In the genomic region with DNA sequence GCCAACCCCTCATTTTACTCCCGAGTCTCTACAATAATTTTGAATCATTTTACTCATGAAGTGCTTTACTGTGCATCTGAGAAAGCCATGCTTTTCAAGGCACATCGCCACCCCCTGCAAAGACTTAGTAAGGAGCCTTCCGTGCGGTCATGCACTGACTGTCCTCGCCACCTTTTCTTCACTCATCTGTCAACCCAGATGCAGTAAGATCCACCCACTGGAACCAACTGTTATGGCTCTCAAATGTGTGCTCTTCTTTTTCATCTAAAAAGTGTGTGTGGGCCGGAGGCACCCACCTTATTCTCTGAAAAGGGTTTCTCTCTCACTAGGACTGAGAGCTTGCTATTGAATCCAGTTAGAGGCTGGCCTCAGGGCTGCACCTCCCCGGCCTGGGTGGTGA, we compare ENCODE assay signal across 30 mouse cellular contexts. TPM values are rescaled to one million over a fixed set of nuclear protein-coding genes. Genes with fewer than 3 reads are reported as not detected.
A peak's percentile ranks its signal among the peaks of the same experiment; 100 is the strongest.
DNase-seq lines count a peak whose midpoint lies in the region; ATAC-seq lines count a peak whose summit lies in the region.
"Had no signal": no experiment of that assay in that cellular context is flagged by ENCODE, and none has a peak within 500 bp of the region (broad histone marks: within the 10 kb centered on the region; RNA-seq: fewer than 3 reads in every experiment).

No protein-coding gene starts in this region.

- H3K4me2 ChIP-seq in midbrain, embryonic 11.5 days, result no peak overlapping the region
- H3K4me2 ChIP-seq in midbrain, embryonic 13.5 days (replicated peaks), result no peak overlapping the region
- no peak overlapping the region for H3K4me2 ChIP-seq in liver, embryonic 11.5 days
- H3K4me2 ChIP-seq: embryonic facial prominence, embryonic 13.5 days; forebrain, embryonic 13.5 days; heart, embryonic 12.5 days; heart, embryonic 15.5 days; hindbrain, embryonic 13.5 days had no signal

- H3K9ac ChIP-seq in midbrain, embryonic 11.5 days (ENCODE audit: low read length), result no peak overlapping the region
- no peak overlapping the region for H3K9ac ChIP-seq in midbrain, embryonic 13.5 days (replicated peaks)
- no peak overlapping the region for H3K9ac ChIP-seq in liver, embryonic 11.5 days (ENCODE audit: low read depth, low read length)
- H3K9ac ChIP-seq: embryonic facial prominence, embryonic 13.5 days; forebrain, embryonic 13.5 days; heart, embryonic 12.5 days; heart, embryonic 15.5 days; hindbrain, embryonic 13.5 days had no signal

- WGBS in heart, embryonic 10.5 days, result 90% methylated on average over 7 of the region's 7 CpGs
- WGBS in midbrain, embryonic 11.5 days, result 93% methylated on average over 7 of the region's 7 CpGs
- WGBS in midbrain, embryonic 13.5 days, result 91% methylated on average over 7 of the region's 7 CpGs
- 96% methylated on average over 7 of the region's 7 CpGs for WGBS in limb, embryonic 10.5 days
- 91% methylated on average over 7 of the region's 7 CpGs for WGBS in liver, embryonic 11.5 days

- H3K4me3 ChIP-seq in heart, embryonic 10.5 days, result no peak overlapping the region
- no peak overlapping the region for H3K4me3 ChIP-seq in midbrain, embryonic 11.5 days (ENCODE audit: low read depth, low read length)
- H3K4me3 ChIP-seq in midbrain, embryonic 13.5 days (replicated peaks), result no peak overlapping the region
- no peak overlapping the region for H3K4me3 ChIP-seq in limb, embryonic 10.5 days
- no peak overlapping the region for H3K4me3 ChIP-seq in liver, embryonic 11.5 days (ENCODE audit: low read depth, low read length)
- H3K4me3 ChIP-seq: embryonic facial prominence, embryonic 10.5 days; embryonic facial prominence, embryonic 13.5 days; erythroblast, embryonic 14.5 days; forebrain, embryonic 13.5 days; heart, adult 2 months; heart, embryonic 12.5 days; heart, embryonic 15.5 days; hindbrain, embryonic 10.5 days; hindbrain, embryonic 13.5 days had no signal

- no peaks in the 10 kb centered on the region for H3K27me3 ChIP-seq in heart, embryonic 10.5 days (ENCODE audit: insufficient read depth, poor library complexity, severe bottlenecking)
- no peaks in the 10 kb centered on the region for H3K27me3 ChIP-seq in midbrain, embryonic 11.5 days (ENCODE audit: control insufficient read depth, insufficient read depth, low read length)
- no peaks in the 10 kb centered on the region for H3K27me3 ChIP-seq in midbrain, embryonic 13.5 days
- no peaks in the 10 kb centered on the region for H3K27me3 ChIP-seq in limb, embryonic 10.5 days (ENCODE audit: low read depth, poor library complexity, severe bottlenecking)
- no peaks in the 10 kb centered on the region for H3K27me3 ChIP-seq in liver, embryonic 11.5 days (replicated peaks; ENCODE audit: control insufficient read depth, insufficient read depth, low read length)
- H3K27me3 ChIP-seq: embryonic facial prominence, embryonic 13.5 days; forebrain, embryonic 13.5 days; heart, embryonic 12.5 days; heart, embryonic 15.5 days; hindbrain, embryonic 13.5 days had no signal

- no peaks in the 10 kb centered on the region for H3K9me3 ChIP-seq in heart, embryonic 10.5 days
- no peaks in the 10 kb centered on the region for H3K9me3 ChIP-seq in midbrain, embryonic 11.5 days (ENCODE audit: control insufficient read depth, low read length)
- no peaks in the 10 kb centered on the region for H3K9me3 ChIP-seq in midbrain, embryonic 13.5 days
- H3K9me3 ChIP-seq in limb, embryonic 10.5 days (replicated peaks), result no peaks in the 10 kb centered on the region
- no peaks in the 10 kb centered on the region for H3K9me3 ChIP-seq in liver, embryonic 11.5 days (ENCODE audit: control insufficient read depth, low read length)
- H3K9me3 ChIP-seq: embryonic facial prominence, embryonic 10.5 days; embryonic facial prominence, embryonic 13.5 days; forebrain, embryonic 13.5 days; heart, embryonic 12.5 days; heart, embryonic 15.5 days; hindbrain, embryonic 10.5 days; hindbrain, embryonic 13.5 days had no signal

- peak; percentile 39 for DNase-seq in heart, embryonic 10.5 days (ENCODE audit: low spot score)
- no peak for DNase-seq in heart, adult 9 months (ENCODE audit: low spot score in 2 of 2)
- peak; percentile 47 for DNase-seq in midbrain, embryonic 11.5 days (ENCODE audit: low spot score, missing footprints)
- peak; percentile 76 for DNase-seq in brain, adult 2 months (ENCODE audit: low read depth, low spot score)
- peak; percentile 6 for DNase-seq in limb, embryonic 10.5 days (ENCODE audit: low spot score)
- DNase-seq in liver, embryonic 11.5 days (ENCODE audit: low spot score), result no peak
- DNase-seq: adrenal gland, adult 2 months; adrenal gland, postnatal 14 days; cerebellum, adult 11-12 months; cerebellum, adult 8-10 months; cerebellum, postnatal 10 days; cerebellum, postnatal 36 days; embryo, embryonic 11 days; gastrocnemius, postnatal 10 days; gastrocnemius, postnatal 36 days; heart, adult 2 months; heart, postnatal 10 days; heart, postnatal 36 days had no signal

- H3K27ac ChIP-seq in heart, embryonic 10.5 days, result no peak overlapping the region
- H3K27ac ChIP-seq in midbrain, embryonic 11.5 days (ENCODE audit: low read depth, low read length), result no peak overlapping the region
- H3K27ac ChIP-seq in midbrain, embryonic 13.5 days, result no peak overlapping the region
- H3K27ac ChIP-seq in limb, embryonic 10.5 days, result no peak overlapping the region
- no peak overlapping the region for H3K27ac ChIP-seq in liver, embryonic 11.5 days (ENCODE audit: low read depth, low read length)
- H3K27ac ChIP-seq: embryonic facial prominence, embryonic 10.5 days; embryonic facial prominence, embryonic 13.5 days; forebrain, embryonic 13.5 days; heart, adult 2 months; heart, embryonic 15.5 days; hindbrain, embryonic 10.5 days; hindbrain, embryonic 13.5 days had no signal

- peaks cover 62% of the 10 kb centered on the region for H3K36me3 ChIP-seq in heart, embryonic 10.5 days
- H3K36me3 ChIP-seq in midbrain, embryonic 11.5 days (ENCODE audit: control insufficient read depth, insufficient read depth, low read length), result peaks cover 10% of the 10 kb centered on the region; the same call in 1 of the 2 replicates
- H3K36me3 ChIP-seq in midbrain, embryonic 13.5 days, result peaks cover 60% of the 10 kb centered on the region
- peaks cover 76% of the 10 kb centered on the region for H3K36me3 ChIP-seq in limb, embryonic 10.5 days
- peaks cover 21% of the 10 kb centered on the region for H3K36me3 ChIP-seq in liver, embryonic 11.5 days (ENCODE audit: control insufficient read depth, insufficient read depth, low read length)

- ATAC-seq in midbrain, embryonic 11.5 days (ENCODE audit: low FRiP score), result no peak
- no peak for ATAC-seq in midbrain, embryonic 13.5 days
- no peak for ATAC-seq in liver, embryonic 11.5 days (replicated peaks; ENCODE audit: low FRiP score)
- ATAC-seq: CD4-positive, CD25-positive, alpha-beta regulatory T cell, adult 4 months; forebrain, embryonic 13.5 days; forebrain, embryonic 16.5 days; hindbrain, embryonic 16.5 days had no signal

- H3K4me1 ChIP-seq in heart, embryonic 10.5 days, result no peaks in the 10 kb centered on the region
- no peaks in the 10 kb centered on the region for H3K4me1 ChIP-seq in midbrain, embryonic 11.5 days (ENCODE audit: control insufficient read depth, insufficient read depth, low read length)
- H3K4me1 ChIP-seq in midbrain, embryonic 13.5 days (replicated peaks), result no peaks in the 10 kb centered on the region
- no peaks in the 10 kb centered on the region for H3K4me1 ChIP-seq in limb, embryonic 10.5 days
- H3K4me1 ChIP-seq in liver, embryonic 11.5 days (replicated peaks; ENCODE audit: control insufficient read depth, insufficient read depth, low read length), result no peaks in the 10 kb centered on the region
- H3K4me1 ChIP-seq: embryonic facial prominence, embryonic 10.5 days; embryonic facial prominence, embryonic 13.5 days; forebrain, embryonic 13.5 days; heart, embryonic 12.5 days; heart, embryonic 15.5 days; hindbrain, embryonic 10.5 days; hindbrain, embryonic 13.5 days had no signal

RNA-seq across cellular contexts. Expression of a gene that starts 21.4 kb away (rescaled TPM):
- polyA plus RNA-seq in heart, embryonic 10.5 days (2016; fragmentation: Nextera tagmentation; extraction: Ambion mirVana), result 3.4 and 3.6 TPM in 2 replicates
- polyA plus RNA-seq in midbrain, embryonic 11.5 days (2014; fragmentation: Nextera tagmentation; extraction: Ambion mirVana), result 9.7 and 9.8 TPM in 2 replicates
- 6.7 and 7.0 TPM in 2 replicates for polyA plus RNA-seq in midbrain, embryonic 13.5 days (2015; fragmentation: Nextera tagmentation; extraction: Ambion mirVana)
- 2.2 and 2.6 TPM in 2 replicates for polyA plus RNA-seq in limb, embryonic 10.5 days (2016; fragmentation: Nextera tagmentation; extraction: Ambion mirVana)
- polyA plus RNA-seq in liver, embryonic 11.5 days (2014; fragmentation: Nextera tagmentation; extraction: Ambion mirVana), result 5.1 and 5.3 TPM in 2 replicates

RNA-seq across cellular contexts. Expression of a gene that starts 42.7 kb away (rescaled TPM):
- polyA plus RNA-seq in heart, embryonic 10.5 days (2016; fragmentation: Nextera tagmentation; extraction: Ambion mirVana), result 46.7 and 50.8 TPM in 2 replicates
- 49.9 and 52.5 TPM in 2 replicates for polyA plus RNA-seq in midbrain, embryonic 11.5 days (2014; fragmentation: Nextera tagmentation; extraction: Ambion mirVana)
- 36.5 and 42.5 TPM in 2 replicates for polyA plus RNA-seq in midbrain, embryonic 13.5 days (2015; fragmentation: Nextera tagmentation; extraction: Ambion mirVana)
- 51.7 and 57.6 TPM in 2 replicates for polyA plus RNA-seq in limb, embryonic 10.5 days (2016; fragmentation: Nextera tagmentation; extraction: Ambion mirVana)
- polyA plus RNA-seq in liver, embryonic 11.5 days (2014; fragmentation: Nextera tagmentation; extraction: Ambion mirVana), result 61.6 and 72.9 TPM in 2 replicates

Comparison
In these comparisons a context has a peak if more than half of its experiments do, and no peak if none do; other contexts are left out.
1. DNase-seq: peak in heart, embryonic 10.5 days (single experiment), midbrain, embryonic 11.5 days (single experiment), brain, adult 2 months (single experiment) and limb, embryonic 10.5 days (single experiment); none in heart, adult 9 months (0 of 2) and liver, embryonic 11.5 days (single experiment).